Mouse (Mus musculus): ENCODE data around the gene Atp13a2.

The Atp13a2 gene

DNA sequence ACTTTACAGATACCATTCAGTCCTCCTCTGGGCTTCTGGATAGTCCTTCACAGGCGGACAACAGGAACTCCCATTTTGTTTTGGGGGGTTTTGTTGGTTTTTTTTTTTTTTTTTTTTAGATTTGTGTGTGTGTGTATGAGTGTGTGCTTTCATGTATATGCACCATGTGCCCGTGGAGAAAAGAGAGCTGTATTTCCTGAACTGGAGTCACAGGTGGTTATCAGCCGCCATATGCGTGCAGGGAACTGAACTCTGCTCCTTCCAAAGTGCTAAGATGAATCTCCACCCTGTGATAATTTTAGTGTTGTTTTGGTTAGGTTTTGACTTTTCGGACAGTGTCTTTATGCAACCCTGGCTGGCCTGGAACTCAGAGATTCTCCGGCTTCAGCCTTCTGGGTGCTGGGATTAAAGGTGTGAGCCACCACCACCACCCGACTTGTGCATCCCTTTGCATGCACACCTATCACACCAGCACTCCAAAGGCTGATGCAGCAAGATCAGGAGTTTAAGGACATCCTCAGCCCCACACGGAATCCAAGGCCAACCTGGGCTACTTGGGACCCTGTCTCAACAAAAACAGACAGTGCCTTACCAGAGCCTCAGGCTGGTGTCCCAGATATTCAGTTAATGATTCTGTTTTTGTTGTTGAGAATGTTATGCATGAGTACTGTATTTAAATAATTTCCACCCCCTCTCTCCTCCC lies 24.3 kb upstream of the Atp13a2 start:
- DNase-seq (ENCODE audit: low spot score): no peak

DNA sequence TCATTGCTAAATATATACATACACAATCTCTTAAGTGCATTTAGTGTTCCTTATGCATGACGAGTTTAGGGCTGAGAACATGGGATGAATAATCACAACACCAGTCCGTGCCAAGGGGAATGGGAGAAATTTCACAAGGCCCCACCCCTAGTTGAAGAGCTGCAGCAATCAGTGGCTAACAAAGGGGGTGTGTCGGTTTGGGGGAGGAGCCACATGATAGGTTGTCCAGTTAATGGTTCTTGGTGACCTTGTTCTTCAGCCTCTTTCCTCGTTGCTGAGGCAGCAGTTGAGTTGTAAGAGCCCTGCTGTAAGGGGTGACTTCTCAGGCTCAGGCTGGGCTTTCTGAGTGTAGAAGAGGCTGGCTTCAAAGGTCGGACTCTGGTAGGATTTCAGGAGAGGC lies 23.7 kb upstream of the Atp13a2 start:
- peak; percentile 58 for DNase-seq (ENCODE audit: low spot score)

DNA sequence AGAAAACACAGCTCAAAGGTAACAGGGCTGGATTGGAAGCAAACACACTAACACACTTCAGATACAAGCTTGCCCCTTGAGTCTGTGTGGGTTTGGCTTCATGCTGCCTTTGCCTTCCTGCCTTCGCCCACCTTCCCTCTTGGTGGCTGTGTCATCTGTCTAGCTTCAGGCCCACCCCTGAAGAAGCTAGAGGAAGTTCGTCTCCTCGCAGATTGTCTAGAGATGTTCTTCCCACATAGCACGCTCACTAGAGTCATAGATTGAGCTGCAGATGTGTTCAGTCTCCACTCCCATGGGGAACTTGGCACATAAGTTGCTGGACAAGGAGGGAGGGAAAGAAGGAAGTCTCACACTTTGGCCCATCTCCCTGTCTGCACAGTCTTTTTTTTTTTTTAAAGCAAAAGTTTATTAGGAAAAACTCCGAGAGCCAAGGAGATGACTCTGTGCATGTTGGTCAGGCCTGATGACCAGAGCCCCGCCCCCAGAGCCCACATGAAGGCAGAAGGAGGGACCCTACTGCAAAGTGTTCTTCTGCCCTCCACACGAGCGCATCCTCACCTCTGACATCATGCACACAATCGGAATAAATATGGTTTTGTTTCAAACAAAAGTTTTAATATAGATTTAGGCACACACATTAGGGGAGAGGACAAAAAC lies 22.6 kb upstream of the Atp13a2 start:
- peak; percentile 23 for DNase-seq (ENCODE audit: low spot score)

DNA sequence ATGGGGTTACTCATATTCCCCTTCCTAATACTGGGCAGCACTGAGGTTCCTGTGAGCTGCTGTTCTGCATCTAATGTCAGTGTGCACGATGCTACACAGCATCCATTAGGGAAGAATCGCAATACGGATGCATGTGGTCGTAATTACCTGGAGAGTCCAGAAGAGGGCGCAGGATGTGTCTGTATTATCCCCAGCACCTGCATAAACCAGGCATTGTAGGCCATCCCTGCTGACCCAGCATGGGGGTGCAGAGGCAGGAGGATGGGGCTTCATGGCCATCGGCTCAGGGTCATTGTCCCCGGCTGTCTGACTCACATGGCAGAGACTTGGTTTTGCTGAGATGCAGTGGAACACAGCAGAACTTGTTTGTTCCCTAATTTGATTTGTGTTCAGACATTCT lies 22.1 kb upstream of the Atp13a2 start:
- DNase-seq (ENCODE audit: low spot score): peak; percentile 81

DNA sequence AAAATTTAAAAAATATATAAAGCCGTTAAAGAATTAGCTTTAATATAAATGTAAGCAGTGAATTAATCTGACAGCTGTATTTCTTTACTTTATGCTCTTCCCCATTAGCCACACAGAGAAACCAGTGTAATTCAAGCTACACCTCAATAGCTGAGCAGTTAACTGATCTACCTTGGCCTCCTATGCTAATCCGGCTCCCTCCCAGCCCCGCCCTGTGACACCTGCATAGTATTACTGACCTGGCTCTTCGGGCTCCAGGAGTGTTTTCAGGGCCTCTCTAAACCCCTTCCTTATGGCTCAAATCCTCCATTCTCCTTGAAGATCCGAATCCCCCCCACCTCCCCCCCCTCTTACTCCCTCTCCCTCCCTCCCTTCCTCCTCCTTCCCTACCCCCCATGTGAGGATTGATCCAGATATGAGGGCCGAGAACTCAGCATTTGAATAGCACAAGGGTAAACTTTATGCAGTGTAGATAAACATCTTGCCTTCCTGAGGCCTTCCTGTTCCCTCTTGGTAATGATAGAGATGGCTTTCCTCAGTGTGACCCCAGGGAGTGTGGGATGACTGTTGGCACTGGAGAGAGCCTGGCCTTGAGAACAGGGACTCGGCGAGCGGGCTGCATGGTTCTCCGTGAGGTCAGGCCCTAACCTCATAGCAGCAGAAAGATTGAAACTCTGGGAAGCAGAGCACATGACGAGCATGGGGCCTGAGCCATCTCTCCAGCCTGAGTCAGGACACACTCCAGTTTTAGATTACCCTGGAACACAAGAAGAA lies 19.1 kb upstream of the Atp13a2 start:
- no peak for DNase-seq (ENCODE audit: low spot score)

DNA sequence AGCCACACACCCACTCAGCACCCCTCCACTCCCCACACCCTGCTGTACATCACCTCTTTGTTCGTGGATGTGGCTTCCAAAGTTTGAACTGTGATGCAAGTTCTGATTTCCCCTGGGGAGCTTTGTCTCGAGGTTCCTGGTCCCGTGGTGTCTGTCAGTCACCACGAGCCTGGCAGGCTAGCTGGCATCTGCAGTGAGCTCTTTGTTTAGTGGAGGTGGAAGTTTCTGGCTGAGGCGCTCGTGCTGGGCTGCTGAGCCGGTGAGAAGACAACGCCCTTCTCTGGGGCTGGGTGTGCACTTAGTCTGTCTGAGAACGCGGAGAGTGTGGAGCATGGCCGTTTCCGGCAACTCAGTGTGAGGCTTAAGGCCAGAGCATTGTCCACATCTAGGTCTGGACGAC lies 15.0 kb upstream of the Atp13a2 start:
- DNase-seq (ENCODE audit: low spot score): no peak

DNA sequence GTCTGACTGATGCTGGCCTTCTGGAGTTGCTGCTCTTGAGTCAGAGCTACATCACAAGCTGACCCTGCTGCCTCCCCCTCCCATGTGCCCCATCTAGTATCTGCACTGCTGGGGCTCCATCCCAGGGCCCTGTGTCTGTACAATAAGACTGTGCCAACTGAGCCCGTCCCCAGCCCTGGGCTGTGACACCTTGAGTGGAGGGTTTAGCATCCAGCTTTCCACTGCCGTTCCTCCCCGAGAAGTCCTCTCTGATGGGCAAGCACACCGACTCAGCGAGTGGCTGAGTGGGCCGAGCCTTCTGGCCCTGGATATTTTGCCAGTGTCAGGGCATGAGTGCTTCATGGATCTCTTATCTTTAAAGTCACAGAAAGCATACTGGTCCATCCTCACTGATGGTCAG lies 12.3 kb upstream of the Atp13a2 start:
- DNase-seq (ENCODE audit: low spot score): no peak

DNA sequence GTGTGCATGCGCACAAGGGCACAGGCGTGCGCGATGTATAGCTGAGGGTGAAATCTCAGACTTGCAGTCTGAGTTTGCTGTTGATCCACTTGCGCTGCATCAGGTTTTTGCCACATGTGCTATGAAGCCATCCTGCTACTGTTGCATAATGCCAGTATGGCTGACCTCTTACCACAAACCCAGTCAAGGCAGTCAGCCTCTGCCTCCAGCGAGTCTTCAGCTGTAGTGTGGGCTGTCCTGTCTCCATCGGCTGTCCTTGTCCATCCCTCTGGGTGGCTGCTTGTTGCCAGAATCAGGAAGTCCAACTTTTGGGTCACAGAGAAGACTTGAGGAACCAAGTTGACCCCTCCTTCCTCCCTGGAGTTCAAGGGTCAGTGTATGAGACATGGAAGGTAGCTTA lies 11.3 kb upstream of the Atp13a2 start:
- DNase-seq (ENCODE audit: low spot score): no peak

DNA sequence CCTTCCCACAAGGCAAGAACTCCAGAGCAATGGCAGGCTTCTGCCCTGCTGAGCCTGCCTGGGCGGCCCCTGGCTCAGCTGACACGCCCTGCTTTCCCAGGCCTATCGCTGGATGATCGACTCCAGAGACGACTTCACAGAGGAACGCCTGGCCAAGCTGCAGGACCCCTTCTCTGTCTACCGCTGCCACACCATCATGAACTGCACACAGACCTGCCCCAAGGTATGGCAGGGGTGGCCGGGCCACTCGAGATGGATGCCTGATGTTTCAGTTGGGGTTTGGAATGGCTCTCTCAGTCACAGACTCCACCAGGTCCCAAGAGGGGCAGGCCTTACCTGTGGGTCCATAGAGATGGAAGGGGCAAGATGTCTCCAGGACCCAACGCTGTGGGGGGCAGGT lies 9.4 kb upstream of the Atp13a2 start:
- DNase-seq (ENCODE audit: low spot score): no peak

DNA sequence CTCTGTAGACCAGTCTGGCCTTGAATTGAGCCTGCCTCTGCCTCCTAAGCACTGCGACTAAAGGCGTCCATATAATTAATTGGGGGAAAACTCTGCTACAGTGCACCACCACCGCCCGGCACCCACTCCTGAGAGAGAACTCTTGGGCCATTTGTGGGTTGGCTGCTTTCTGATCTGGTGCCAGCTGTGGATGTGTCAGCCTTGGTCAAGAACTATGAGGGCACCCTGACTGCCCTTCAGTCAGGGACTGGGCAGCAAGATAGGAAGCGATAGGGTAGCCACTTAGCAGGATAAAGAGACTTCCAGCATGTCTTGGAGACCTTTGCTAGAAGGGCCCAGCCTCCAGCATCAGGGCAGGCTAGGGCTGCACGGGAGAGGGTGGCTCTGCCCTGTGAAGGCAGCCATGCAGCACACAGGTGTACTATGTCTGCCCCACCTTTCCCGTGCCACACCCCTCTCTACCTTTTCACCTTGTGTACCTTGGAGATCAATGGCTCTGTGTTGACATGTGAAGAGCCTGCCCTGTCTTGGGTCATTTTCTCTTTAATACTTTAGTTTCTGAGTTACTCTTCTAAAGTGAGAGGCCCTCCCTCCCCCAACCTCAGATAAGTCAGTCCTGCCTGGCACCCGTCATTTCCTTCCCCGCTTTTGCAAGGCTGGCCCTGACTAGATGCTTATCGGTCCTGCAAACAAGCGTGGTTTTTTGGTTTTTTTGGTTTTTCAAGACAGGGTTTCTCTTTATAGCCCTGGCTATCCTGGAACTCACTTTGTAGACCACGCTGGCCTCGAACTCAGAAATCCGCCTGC lies 8.6 kb upstream of the Atp13a2 start:
- peak; percentile 53 for DNase-seq (ENCODE audit: low spot score)

DNA sequence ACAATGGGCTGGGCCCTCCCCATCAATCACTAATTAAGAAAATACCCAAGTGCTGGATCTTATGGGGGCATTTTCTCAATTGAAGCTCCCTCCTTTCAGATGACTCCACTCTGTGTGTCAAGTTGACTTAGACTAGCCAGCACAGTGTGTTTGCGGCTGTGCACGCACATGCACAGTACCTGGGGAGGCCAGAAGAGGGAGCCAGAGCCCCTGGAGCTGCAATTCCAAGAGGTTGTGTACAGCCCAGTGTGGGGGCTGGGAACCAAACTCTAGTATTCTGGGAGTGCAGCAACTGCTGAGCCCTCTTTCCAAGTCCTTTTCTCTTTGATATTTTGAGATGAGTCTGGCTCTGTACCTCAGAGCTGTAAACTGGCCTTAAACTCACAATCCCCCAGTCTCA lies 5.1 kb upstream of the Atp13a2 start:
- DNase-seq (ENCODE audit: low spot score): no peak

DNA sequence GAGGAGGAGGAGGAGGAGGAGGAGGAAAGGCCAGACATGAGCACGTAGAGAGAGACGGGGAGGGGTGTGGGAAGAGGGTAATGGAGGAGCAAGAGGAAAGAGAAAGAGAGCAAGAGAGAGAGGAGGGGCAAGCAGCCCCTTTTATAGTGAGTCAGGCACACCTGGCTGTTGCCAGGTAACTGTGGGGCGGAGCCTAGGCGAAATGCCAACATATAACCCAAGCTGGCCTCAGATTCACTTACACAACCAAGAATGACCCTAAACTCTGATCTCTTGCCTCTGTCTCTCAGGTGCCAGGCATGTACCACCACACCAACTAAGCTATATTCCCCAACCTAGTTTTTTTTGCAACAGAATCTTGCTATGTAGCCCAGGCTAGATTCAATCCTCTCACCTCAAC lies 3.9 kb upstream of the Atp13a2 start:
- DNase-seq (ENCODE audit: low spot score): peak; percentile 44

DNA sequence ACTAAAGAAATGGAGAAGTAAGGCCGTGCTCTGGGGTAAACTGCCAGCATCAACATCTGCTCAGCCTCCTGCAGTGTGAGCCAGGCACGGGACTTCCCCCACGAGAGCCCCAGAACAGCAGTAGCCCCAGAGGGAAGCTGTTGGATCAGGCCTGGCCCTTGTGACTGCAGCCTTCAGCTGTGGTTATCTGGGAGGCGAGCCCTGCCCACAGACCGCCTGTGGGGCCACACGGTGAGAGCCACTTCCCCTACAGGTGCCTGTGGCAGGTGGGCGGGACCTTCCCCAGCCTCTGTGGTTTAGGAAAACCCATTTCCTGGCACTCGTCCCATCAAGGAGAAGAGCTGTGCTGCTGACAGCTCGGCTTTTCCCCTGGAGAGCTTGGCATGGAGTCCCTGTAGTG lies 3.2 kb upstream of the Atp13a2 start:
- DNase-seq (ENCODE audit: low spot score): peak; percentile 76

DNA sequence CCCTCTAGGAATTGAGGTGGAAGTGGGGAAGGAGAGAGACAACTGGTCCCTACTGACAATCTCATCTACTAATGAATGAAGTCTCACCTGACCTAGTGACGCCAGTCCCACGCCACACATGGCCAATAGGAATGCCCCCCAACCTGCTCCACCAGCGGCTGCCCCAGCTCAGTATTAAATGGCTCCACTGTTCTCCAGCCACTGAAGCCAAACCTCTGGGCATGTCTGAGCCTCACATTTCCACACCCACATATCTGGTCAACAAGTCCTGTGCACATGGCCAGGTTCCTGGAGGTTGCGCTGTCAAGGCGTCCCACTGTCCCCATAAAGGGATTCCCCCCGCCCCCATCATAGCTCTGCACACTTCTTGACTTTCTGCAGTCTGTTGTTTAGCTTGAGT lies 2.1 kb upstream of the Atp13a2 start:
- DNase-seq (ENCODE audit: low spot score): peak; percentile 58

DNA sequence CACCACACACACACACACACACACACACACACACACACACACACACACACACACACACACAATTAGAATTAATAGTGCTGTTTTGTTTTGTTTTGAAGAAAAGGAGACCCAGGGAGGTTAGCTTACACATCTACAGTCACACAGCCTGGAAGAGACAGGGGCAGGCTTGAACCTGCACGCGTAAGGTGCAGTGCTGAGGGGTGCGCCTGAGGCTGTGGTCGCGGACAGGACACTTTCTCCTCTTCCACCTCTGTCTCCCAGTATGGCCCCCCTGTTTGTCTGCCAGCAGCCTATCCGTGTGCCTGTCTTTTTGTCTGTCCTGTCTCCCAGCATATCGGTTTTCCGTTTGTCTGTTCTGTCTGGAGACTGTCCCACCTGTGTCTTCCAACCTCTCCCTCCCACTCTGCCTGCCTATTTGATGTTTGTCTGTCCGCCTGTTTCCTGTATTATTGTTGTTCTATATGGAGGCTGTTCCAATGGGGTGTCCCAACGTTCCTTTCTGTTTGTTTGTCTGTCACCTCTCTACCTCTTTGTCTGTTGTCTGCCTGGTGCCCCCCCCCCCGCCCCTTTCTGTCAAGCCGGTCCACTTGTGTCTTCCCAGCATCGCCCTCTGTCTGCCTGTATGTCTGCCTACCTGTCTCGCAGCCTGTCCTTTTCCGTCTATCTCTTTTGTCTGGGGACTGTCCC lies 506 bp upstream of the Atp13a2 start:
- no peak for DNase-seq (ENCODE audit: low spot score)

DNA sequence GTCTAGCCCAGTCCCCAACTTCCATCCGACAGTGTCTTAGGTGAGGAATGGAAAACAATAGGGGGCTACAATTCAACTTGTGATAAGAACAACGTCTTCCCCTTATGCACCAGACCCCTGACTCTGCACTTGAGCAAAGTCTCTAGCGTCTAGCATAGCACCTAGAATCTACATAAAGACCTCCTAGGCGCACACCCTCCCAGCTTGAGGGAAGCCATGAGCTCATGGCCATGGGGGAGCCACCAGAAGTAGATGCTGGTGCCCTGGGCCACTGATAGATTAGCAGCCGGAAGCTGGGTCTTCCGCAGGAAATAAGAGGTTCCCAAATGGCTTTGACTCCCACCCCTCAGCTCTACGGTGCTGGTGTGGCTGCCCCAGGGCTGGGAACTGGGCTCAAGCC lies 803 bp downstream of the Atp13a2 start:
- DNase-seq (ENCODE audit: low spot score): no peak

DNA sequence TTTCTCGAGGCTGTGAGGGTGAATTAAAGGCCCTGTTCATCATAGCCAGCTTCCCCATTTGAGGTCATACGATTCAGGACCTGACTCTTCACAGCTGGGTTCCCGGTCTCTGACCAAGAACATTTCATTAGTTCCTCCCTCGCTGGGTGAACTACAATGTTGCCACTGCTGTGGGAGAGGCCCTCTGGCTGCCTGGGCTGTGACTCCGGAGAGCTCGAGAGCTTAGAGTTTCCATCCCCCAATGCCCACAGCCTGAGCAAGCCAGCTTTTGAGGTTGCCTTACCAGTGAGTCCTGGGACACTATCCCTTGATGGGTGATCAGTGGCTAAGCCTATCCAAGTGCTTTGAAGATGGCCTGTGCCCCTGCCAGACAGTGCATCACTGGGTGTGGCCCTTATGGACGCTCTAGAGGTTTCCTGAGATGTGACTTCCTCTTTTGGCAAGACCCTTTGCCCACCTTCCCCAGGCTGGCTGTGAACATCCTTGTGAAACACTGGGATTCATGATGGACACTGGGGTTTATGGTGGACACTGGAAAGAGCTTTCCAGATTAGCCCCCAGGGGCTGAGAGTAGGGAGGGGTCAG lies 2.1 kb downstream of the Atp13a2 start:
- DNase-seq (ENCODE audit: low spot score): no peak

DNA sequence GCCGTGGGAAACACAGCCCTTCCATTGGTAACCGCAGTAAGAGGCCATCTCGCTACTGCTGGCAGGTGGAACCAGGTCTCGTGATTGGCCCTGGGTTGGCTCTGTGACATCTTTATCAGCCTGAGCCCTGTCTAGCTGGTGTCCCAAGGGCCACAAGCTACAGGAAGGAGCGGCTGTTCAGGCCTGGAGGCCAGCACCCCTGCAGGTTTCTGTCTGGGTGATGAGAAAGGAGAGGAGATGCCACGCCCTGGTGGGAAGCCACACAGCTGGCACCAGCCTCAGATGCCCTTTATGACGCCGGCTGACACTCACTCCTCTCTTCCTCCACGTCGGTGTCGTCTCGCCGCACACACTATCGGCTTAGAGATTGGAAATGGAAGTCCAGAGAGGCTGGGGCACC lies 2.8 kb downstream of the Atp13a2 start:
- no peak for DNase-seq (ENCODE audit: low spot score)

DNA sequence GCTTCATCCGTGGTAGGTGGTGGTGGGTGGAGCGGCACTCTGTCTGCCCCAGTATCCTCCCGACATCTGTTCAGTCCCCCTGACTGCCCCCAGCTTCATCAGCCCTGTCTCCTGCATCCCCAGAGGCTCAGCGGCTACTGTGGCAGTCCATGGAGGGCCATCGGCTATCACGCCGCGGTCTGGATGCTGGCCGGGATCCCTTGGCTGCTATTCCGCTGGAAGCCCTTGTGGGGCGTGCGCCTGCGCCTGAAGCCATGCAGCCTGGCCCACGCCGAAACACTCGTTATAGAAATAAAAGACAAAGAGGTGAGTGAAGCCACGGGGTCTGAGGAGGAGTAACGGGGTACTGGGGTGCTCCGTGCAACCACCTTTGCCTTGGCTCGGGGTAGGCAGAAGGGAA lies 5.5 kb downstream of the Atp13a2 start:
- no peak for DNase-seq (ENCODE audit: low spot score)

DNA sequence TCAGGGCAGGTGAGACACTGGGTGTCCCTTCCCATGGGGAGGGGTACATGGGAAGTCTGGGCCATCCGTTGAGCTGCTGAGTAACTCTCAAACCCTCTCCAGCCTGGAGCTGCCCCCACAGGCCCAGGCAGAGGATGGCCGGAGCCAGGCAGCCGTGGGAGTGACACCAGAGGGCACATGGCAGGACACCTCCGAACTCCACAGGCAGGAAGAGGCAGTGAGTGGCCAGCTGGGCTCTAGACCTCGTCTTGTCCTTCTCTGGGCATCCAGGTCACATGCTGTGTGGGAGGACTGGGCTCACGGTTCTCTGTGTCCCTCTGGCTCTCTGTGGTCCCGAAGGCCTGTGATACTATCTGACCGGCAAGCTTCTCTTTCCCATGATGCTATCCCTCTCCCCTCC lies 7.2 kb downstream of the Atp13a2 start:
- DNase-seq (ENCODE audit: low spot score): no peak

DNA sequence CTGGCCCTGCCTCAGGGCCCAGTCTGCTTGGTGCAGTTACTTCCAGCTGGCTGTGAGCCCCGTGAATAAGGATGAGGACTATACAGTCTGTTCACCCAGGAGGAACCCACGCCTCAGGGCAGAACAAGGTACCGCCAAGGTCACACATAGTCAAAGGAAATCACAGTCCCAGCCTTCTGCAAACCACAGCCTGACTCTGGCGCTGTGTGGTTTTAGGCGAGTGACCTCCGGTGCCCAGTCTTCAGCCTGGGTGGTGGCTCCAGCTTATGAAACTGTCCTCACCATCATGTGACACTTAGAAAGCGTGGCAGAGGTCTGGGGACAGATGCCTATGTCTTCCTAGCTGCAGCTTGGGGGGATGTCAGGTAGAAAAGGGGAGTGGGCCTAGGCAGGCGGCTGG lies 9.1 kb downstream of the Atp13a2 start:
- no peak for DNase-seq (ENCODE audit: low spot score)

DNA sequence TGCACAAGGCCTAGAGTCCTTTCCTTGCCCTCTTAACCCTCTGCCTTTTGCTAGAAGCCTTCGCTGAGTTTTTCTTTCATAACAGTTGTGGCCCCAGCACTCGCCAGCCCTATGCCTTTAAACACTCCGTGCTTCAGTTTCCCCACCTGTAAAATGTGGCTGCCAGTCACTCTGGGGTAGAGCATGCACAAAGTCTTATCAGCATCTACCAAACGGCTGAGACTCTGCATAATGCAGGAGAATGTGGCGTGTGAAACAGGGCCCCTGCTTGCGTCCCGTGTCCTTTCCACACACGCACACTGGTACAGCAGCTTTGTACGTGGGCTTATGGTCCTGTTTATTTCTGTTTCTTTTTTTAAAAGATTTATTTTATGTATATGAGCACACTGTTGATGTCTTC lies 10.1 kb downstream of the Atp13a2 start:
- DNase-seq (ENCODE audit: low spot score): no peak

All from urinary bladder, postnatal 14 days (tissue).